Mouse (Mus musculus) ovary, adult 10 weeks (tissue): ENCODE measurements around the gene Kctd19. TPM values are rescaled to one million over a fixed set of nuclear protein-coding genes. Genes with fewer than 3 reads are reported as not detected.

Experiments
- polyA plus RNA-seq: library from polyadenylated mRNA; stranded (reverse); fragments of 350-450 nt; fragmentation: Illumina TruSeq; extraction: RNeasy Lipid Tissue Mini Kit (QIAGEN cat#74804); gene quantifications from one replicate; pipeline ENCODE4 v1.2.3, GENCODE M21; 2014

Gene Kctd19
- not detected for polyA plus RNA-seq

GRCm38 (mm10) chr8:105413391-105413790 lies at the start of gene Kctd19, which contains the start of gene Lrrc36:
Gene Kctd19 (minus strand): TSS chr8:105413502.
Gene Lrrc36 (plus strand): TSS chr8:105413571.

GRCm38 (mm10) chr8:105373032-105373431 lies 40.3 kb downstream of the Kctd19 start, which contains the start of gene Plekhg4:
Gene Plekhg4 (plus strand): TSS chr8:105373274.

GRCm38 (mm10) chr8:105348450-105349095 lies 64.7 kb downstream of the Kctd19 start, which contains the start of gene Slc9a5:
Gene Slc9a5 (plus strand): TSS chr8:105348843.

GRCm38 (mm10) chr8:105347428-105348221 lies 65.7 kb downstream of the Kctd19 start, which contains the start of gene Fhod1:
Gene Fhod1 (minus strand): TSS chr8:105347953.

Other genes with a start within 250 kb of the Kctd19 start
- gene Cbfb, start 242.8 kb downstream of the Kctd19 start, polyA plus RNA-seq = 456 TPM
- gene D230025D16Rik, start 188.4 kb downstream of the Kctd19 start, polyA plus RNA-seq = 67.4 TPM
- gene B3gnt9, start 158.3 kb downstream of the Kctd19 start, polyA plus RNA-seq = 5.4 TPM
- gene Tradd, start 148.9 kb downstream of the Kctd19 start, polyA plus RNA-seq = 0.60 TPM
- gene Fbxl8, start 148.9 kb downstream of the Kctd19 start, polyA plus RNA-seq = not detected
- not detected for gene Hsf4, start 143.7 kb downstream of the Kctd19 start, polyA plus RNA-seq
- gene Nol3, start 137.4 kb downstream of the Kctd19 start, polyA plus RNA-seq = not detected
- gene 4931428F04Rik, start 123.6 kb downstream of the Kctd19 start, polyA plus RNA-seq = 1.3 TPM
- gene Exoc3l, start 117.4 kb downstream of the Kctd19 start, polyA plus RNA-seq = 0.40 TPM
- gene E2f4, start 115.8 kb downstream of the Kctd19 start, polyA plus RNA-seq = 3.7 TPM
- gene Elmo3, start 107.9 kb downstream of the Kctd19 start, polyA plus RNA-seq = 0.63 TPM
- not detected for gene Lrrc29, start 87.2 kb downstream of the Kctd19 start, polyA plus RNA-seq
- 3.2 TPM for gene Tmem208, start 87.1 kb downstream of the Kctd19 start, polyA plus RNA-seq
- 0.26 TPM for gene Fhod1, start 65.5 kb downstream of the Kctd19 start, polyA plus RNA-seq
- not detected for gene Slc9a5, start 64.7 kb downstream of the Kctd19 start, polyA plus RNA-seq
- gene Plekhg4, start 40.2 kb downstream of the Kctd19 start, polyA plus RNA-seq = 0.37 TPM
- gene Lrrc36, start 69 bp upstream of the Kctd19 start, polyA plus RNA-seq = 0.46 TPM
- gene Tppp3, start 58.0 kb upstream of the Kctd19 start, polyA plus RNA-seq = not detected
- gene Zdhhc1, start 83.4 kb upstream of the Kctd19 start, polyA plus RNA-seq = 2.0 TPM
- gene Hsd11b2, start 105.3 kb upstream of the Kctd19 start, polyA plus RNA-seq = 7.0 TPM
- gene Atp6v0d1, start 152.5 kb upstream of the Kctd19 start, polyA plus RNA-seq = 13.5 TPM
- 0.63 TPM for gene Ripor1, start 191.8 kb upstream of the Kctd19 start, polyA plus RNA-seq
- gene Ctcf, start 223.1 kb upstream of the Kctd19 start, polyA plus RNA-seq = 134 TPM
- gene Agrp, start 223.9 kb upstream of the Kctd19 start, polyA plus RNA-seq = not detected